Mouse (Mus musculus): Measurements from ENCODE around the gene Hpca. TPM values are rescaled to one million over a fixed set of nuclear protein-coding genes. Genes with fewer than 3 reads are reported as not detected.

Gene Hpca
- total and polyA plus RNA-seq, 2 experiments from 2014 or later = 128 to 129 TPM

DNA sequence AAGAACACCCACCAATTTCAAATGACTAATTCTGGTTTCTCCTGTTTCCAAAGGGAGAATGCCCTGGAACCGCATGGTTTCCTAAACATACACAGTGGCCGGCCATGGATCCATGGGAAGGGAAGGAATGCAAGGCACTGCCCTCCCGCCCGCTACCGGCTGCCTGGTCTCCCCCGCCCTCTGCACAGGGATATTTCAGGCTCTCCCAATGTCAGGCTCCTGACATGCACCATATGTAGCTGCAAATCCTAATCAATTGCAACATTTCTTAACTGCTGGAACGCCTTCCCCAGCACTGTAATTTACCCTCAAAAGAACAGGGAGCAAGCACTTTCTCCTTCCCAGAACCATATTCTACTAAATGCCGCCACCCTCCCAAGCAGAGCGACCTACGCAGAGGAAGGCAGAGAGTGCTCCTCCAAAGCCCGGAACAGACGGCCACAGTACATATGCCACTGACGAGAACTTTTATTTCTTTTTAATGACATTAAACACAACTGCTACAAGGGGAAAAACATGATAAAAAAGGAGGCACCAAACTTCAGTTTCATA lies 25.8 kb upstream of the Hpca start:
- Histone ChIP-seq H3K4me1 (ENCODE audit: insufficient read depth) (peaks cover 11% of the 10 kb centered on the region), H3K4me3 (ENCODE audit: low read depth, low read length) (no peak overlapping the region), H3K9me3 (ENCODE audit: low read length) (no peaks in the 10 kb centered on the region), H3K9ac (no peak overlapping the region), H3K27ac (ENCODE audit: low read depth, low read length) (no peak overlapping the region), H3K36me3 (ENCODE audit: insufficient read depth) (peaks cover 11% of the 10 kb centered on the region), H3K27me3 (ENCODE audit: insufficient read depth, low read length) (no peaks in the 10 kb centered on the region), H3K4me2 (ENCODE audit: low read depth) (no peak overlapping the region)
- TF ChIP-seq CTCF (IDR thresholded peaks at IDR 0.05; ENCODE audit: low read depth) = no peak
- ATAC-seq (no peak), DNase-seq (no peak)
- 81% methylated on average over 13 of the region's 13 CpGs for WGBS

DNA sequence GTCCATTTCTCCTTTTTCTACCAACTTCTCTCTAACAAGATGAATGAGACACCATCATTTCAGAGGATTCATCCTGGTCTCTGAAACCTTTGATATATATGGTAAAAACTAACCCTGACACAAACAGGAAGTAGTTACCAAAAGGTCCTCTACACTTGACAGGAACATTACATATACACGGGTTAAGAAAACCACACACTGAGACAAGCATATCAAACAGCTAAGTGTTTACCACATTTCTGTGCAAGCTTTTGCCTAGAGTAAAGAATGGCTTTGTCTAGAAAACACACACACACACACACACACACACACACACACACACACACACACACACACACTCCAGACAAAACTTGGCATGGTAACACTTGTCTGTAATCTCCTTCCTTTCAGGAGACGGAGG lies 24.6 kb upstream of the Hpca start:
- H3K4me3 ChIP-seq (ENCODE audit: low read depth, low read length) = no peak overlapping the region
- peaks cover under 1% of the 10 kb centered on the region for H3K36me3 ChIP-seq (ENCODE audit: insufficient read depth)
- no peak overlapping the region for H3K9ac ChIP-seq
- TF ChIP-seq CTCF (IDR thresholded peaks at IDR 0.05; ENCODE audit: low read depth) = no peak
- ATAC-seq (no peak), DNase-seq (no peak)
- no peak overlapping the region for H3K4me2 ChIP-seq (ENCODE audit: low read depth)
- peaks cover 11% of the 10 kb centered on the region for H3K4me1 ChIP-seq (ENCODE audit: insufficient read depth)
- WGBS = 46% methylated on average over 2 of the region's 2 CpGs
- no peak overlapping the region for H3K27ac ChIP-seq (ENCODE audit: low read depth, low read length)
- no peaks in the 10 kb centered on the region for H3K27me3 ChIP-seq (ENCODE audit: insufficient read depth, low read length)
- no peaks in the 10 kb centered on the region for H3K9me3 ChIP-seq (ENCODE audit: low read length)

DNA sequence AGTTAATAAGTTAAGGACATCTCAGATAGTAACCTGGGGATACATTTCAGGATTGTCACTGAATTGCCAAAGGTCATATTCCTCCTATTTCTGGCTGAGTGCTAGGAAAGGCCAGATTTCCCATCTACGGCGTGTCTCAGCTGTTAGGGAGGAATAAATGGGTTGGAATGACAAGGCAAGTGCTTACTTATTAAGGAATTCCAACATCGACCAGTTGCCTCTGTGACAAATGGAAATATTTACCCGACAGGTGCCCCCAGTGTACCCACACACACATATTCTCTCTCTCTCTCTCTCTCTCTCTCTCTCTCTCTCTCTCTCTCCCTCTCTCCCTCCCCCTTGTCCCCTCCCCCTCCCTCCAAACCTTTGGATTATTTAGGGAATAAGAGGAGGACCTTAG lies 24.1 kb upstream of the Hpca start:
- DNase-seq = no peak
- no peak overlapping the region for H3K9ac ChIP-seq
- WGBS = 71% methylated on average over 4 of the region's 4 CpGs

DNA sequence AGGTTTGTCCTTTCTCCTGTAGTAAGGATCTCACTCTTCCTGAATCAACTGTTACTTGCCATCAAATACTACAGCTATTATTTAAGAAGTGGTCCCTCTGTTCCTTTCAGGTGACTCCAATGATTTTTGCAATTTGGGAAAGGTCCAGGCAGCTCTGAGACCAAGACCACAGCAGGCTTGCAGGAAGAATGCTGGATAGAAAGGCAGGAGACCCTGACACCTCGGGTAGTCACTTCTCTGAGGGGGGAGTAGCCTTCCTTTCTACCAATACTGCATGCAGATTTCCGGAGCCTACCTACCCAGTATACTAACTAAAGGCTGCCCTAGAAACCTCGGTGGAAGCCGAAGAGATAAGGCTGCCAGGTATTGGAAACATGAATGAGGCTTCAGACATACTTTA lies 23.6 kb upstream of the Hpca start:
- ATAC-seq (no peak), DNase-seq (no peak)
- Histone ChIP-seq H3K27me3 (ENCODE audit: insufficient read depth, low read length) (no peaks in the 10 kb centered on the region), H3K4me1 (ENCODE audit: insufficient read depth) (peaks cover 11% of the 10 kb centered on the region), H3K9me3 (ENCODE audit: low read length) (no peaks in the 10 kb centered on the region), H3K4me2 (ENCODE audit: low read depth) (no peak overlapping the region), H3K4me3 (ENCODE audit: low read depth, low read length) (no peak overlapping the region), H3K27ac (ENCODE audit: low read depth, low read length) (peak overlapping the region; percentile 78; the same call in 1 of the 2 replicates), H3K9ac (no peak overlapping the region), H3K36me3 (ENCODE audit: insufficient read depth) (no peaks in the 10 kb centered on the region; the same call in 1 of the 2 replicates)
- no peak for TF ChIP-seq CTCF (IDR thresholded peaks at IDR 0.05; ENCODE audit: low read depth)
- WGBS = 65% methylated on average over 4 of the region's 4 CpGs

More for the DNA sequence above, 24.1 kb upstream of the Hpca start:
- Histone ChIP-seq H3K4me1 (ENCODE audit: insufficient read depth) (peaks cover 11% of the 10 kb centered on the region), H3K9me3 (ENCODE audit: low read length) (no peaks in the 10 kb centered on the region), H3K36me3 (ENCODE audit: insufficient read depth) (no peaks in the 10 kb centered on the region; the same call in none of the 2 replicates), H3K27ac (ENCODE audit: low read depth, low read length) (no peak overlapping the region), H3K4me2 (ENCODE audit: low read depth) (no peak overlapping the region), H3K4me3 (ENCODE audit: low read depth, low read length) (no peak overlapping the region), H3K27me3 (ENCODE audit: insufficient read depth, low read length) (no peaks in the 10 kb centered on the region)
- ATAC-seq = no peak
- no peak for TF ChIP-seq CTCF (IDR thresholded peaks at IDR 0.05; ENCODE audit: low read depth)

DNA sequence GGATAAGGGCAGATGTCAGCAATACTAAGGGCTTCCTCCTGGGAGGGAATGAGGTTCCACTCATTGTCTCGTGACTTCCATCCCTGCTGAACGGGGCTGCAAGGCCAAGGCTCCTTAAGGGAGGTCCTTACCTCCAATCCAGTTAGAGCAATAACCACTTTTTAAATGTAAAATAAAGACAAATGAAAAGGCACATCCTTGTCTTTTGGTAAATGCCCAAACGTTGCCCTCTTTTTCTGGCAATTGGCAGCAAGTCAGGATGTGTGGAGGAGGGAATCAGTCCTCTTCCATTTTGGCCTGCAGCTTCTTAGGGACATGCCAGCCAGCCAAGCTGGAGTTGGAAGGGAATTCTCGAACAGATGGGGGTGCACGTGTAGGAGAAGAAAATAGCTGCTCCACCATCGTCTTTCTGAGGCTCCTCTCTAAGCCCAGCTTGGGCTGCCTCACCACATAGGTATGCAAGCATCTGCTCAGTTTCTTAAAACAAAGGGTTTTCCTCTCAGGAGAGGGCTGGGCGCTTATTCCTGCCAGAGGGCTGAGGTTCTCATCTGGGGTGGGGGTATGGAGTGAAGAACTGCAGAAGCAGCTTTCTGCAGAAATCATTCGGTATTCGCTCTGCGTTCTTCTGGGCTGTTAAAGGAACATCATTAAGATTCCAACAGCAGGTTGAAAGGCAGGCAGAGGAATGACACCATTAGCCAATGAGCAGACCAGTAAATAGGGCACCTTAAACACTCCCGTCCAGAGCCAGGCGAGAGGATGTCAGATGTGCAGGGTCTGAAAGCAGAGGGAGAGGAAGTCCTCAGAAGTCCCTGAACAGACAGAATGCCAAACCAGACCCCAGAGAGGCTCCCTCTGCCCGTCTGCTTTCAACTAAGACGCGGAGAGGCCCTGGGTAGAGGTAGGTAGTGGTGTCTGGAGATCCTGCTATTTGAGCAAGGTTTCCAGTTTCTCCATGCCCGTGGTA lies 22.8 kb upstream of the Hpca start:
- Histone ChIP-seq H3K27me3 (ENCODE audit: insufficient read depth, low read length) (no peaks in the 10 kb centered on the region), H3K4me1 (ENCODE audit: insufficient read depth) (peaks cover 11% of the 10 kb centered on the region), H3K4me3 (ENCODE audit: low read depth, low read length) (no peak overlapping the region), H3K36me3 (ENCODE audit: insufficient read depth) (no peaks in the 10 kb centered on the region; the same call in 1 of the 2 replicates), H3K9me3 (ENCODE audit: low read length) (no peaks in the 10 kb centered on the region), H3K27ac (ENCODE audit: low read depth, low read length) (peak overlapping the region; percentile 78), H3K9ac (peak overlapping the region; percentile 28; the same call in 1 of the 2 replicates), H3K4me2 (ENCODE audit: low read depth) (no peak overlapping the region)
- ATAC-seq (peak; percentile 79), DNase-seq (peak; percentile 87)
- no peak for TF ChIP-seq CTCF (IDR thresholded peaks at IDR 0.05; ENCODE audit: low read depth)
- WGBS = 24% methylated on average over 16 of the region's 16 CpGs

DNA sequence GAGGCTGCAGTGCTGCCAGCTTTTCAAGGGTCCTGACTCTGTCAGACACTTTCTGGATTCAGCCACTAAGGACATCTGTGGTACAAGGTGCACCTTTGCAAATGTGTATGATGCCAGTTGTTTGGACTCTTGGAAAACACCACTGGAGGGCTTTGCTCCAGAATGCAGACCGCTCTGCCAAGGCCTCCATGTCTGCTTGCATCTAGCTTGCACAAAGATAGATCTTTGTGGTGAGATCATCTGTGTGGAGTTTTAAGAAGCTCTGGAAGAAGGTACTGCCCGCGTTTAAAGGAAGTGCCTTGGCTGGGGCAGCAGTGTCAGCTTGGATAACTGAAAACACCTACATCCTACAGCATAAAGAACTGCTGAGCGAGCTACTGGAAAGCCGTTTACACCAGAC lies 21.7 kb upstream of the Hpca start:
- Histone ChIP-seq H3K27ac (ENCODE audit: low read depth, low read length) (no peak overlapping the region), H3K27me3 (ENCODE audit: insufficient read depth, low read length) (no peaks in the 10 kb centered on the region), H3K9ac (no peak overlapping the region), H3K9me3 (ENCODE audit: low read length) (no peaks in the 10 kb centered on the region), H3K36me3 (ENCODE audit: insufficient read depth) (no peaks in the 10 kb centered on the region), H3K4me2 (ENCODE audit: low read depth) (no peak overlapping the region), H3K4me1 (ENCODE audit: insufficient read depth) (peaks cover 11% of the 10 kb centered on the region), H3K4me3 (ENCODE audit: low read depth, low read length) (no peak overlapping the region)
- TF ChIP-seq CTCF (IDR thresholded peaks at IDR 0.05; ENCODE audit: low read depth) = no peak
- no peak for ATAC-seq
- 81% methylated on average over 5 of the region's 5 CpGs for WGBS
- no peak for DNase-seq
